ENCODE assay signal across 8 mouse cellular contexts in genomic region chr2:30237881-30238280, GRCm38 (mm10). TPM values are rescaled to one million over a fixed set of nuclear protein-coding genes. Genes with fewer than 3 reads are reported as not detected.
DNase-seq lines count a peak whose midpoint lies in the region; ATAC-seq and TF ChIP-seq lines count a peak whose summit lies in the region.

No protein-coding gene starts in this region.

- under 1% methylated on average over 38 of the region's 42 CpGs for WGBS in heart, embryonic 11.5 days (ENCODE audit: insufficient replicate concordance)
- WGBS in embryonic facial prominence, embryonic 11.5 days: under 1% methylated on average over 32 of the region's 42 CpGs
- under 1% methylated on average over 42 of the region's 42 CpGs for WGBS in heart, embryonic 15.5 days
- 0% methylated on average over 39 of the region's 42 CpGs for WGBS in liver, postnatal 0 days (ENCODE audit: insufficient replicate concordance)
- WGBS in neural tube, embryonic 15.5 days: under 1% methylated on average over 39 of the region's 42 CpGs

- peak overlapping the region; percentile 92 for H3K27ac ChIP-seq in heart, embryonic 11.5 days (ENCODE audit: low read depth, low read length)
- H3K27ac ChIP-seq in embryonic facial prominence, embryonic 11.5 days (replicated peaks; ENCODE audit: low read depth, low read length): peak overlapping the region; percentile 79
- H3K27ac ChIP-seq in heart, embryonic 15.5 days: peak overlapping the region; percentile 96
- H3K27ac ChIP-seq in liver, postnatal 0 days (ENCODE audit: low read depth): peak overlapping the region; percentile 87
- peak overlapping the region; percentile 94 for H3K27ac ChIP-seq in neural tube, embryonic 15.5 days (replicated peaks)

- H3K36me3 ChIP-seq in heart, embryonic 11.5 days (ENCODE audit: control insufficient read depth, insufficient read depth, low read length): peaks cover 12% of the 10 kb centered on the region
- no peaks in the 10 kb centered on the region for H3K36me3 ChIP-seq in embryonic facial prominence, embryonic 11.5 days (replicated peaks; ENCODE audit: control insufficient read depth, insufficient read depth, low read depth, low read length)
- H3K36me3 ChIP-seq in heart, embryonic 15.5 days: peaks cover 11% of the 10 kb centered on the region; the same call in 1 of the 2 replicates
- peaks cover 21% of the 10 kb centered on the region for H3K36me3 ChIP-seq in liver, postnatal 0 days (replicated peaks; ENCODE audit: insufficient read depth, low read length)
- peaks cover 30% of the 10 kb centered on the region for H3K36me3 ChIP-seq in neural tube, embryonic 15.5 days

- H3K4me1 ChIP-seq in heart, embryonic 11.5 days (ENCODE audit: control insufficient read depth, insufficient read depth, low read length): peaks cover 38% of the 10 kb centered on the region
- H3K4me1 ChIP-seq in embryonic facial prominence, embryonic 11.5 days (ENCODE audit: control insufficient read depth, insufficient read depth, low read length): peaks cover 3% of the 10 kb centered on the region; the same call in 1 of the 2 replicates
- H3K4me1 ChIP-seq in heart, embryonic 15.5 days (replicated peaks): peaks cover 52% of the 10 kb centered on the region
- H3K4me1 ChIP-seq in liver, postnatal 0 days (ENCODE audit: insufficient read depth): peaks cover 48% of the 10 kb centered on the region
- peaks cover 41% of the 10 kb centered on the region for H3K4me1 ChIP-seq in neural tube, embryonic 15.5 days

- peak overlapping the region; percentile 95 for H3K4me3 ChIP-seq in heart, embryonic 11.5 days (ENCODE audit: low read depth, low read length)
- H3K4me3 ChIP-seq in embryonic facial prominence, embryonic 11.5 days (ENCODE audit: low read depth, low read length): peak overlapping the region; percentile 85
- peak overlapping the region; percentile 89 for H3K4me3 ChIP-seq in heart, embryonic 15.5 days
- H3K4me3 ChIP-seq in liver, postnatal 0 days (ENCODE audit: low read depth, low read length): peak overlapping the region; percentile 94
- peak overlapping the region; percentile 84 for H3K4me3 ChIP-seq in neural tube, embryonic 15.5 days (replicated peaks)

- ATAC-seq in heart, embryonic 11.5 days (replicated peaks; ENCODE audit: insufficient number of reproducible peaks, low FRiP score, low TSS enrichment): peak; percentile 84
- ATAC-seq in embryonic facial prominence, embryonic 11.5 days (replicated peaks; ENCODE audit: insufficient number of reproducible peaks, low FRiP score, low TSS enrichment, low read depth): peak; percentile 87
- peak; percentile 78 for ATAC-seq in heart, embryonic 15.5 days (replicated peaks; ENCODE audit: insufficient number of reproducible peaks, insufficient read depth, low FRiP score, low read depth)
- ATAC-seq in liver, postnatal 0 days: peak; percentile 63
- peak; percentile 87 for ATAC-seq in neural tube, embryonic 15.5 days (ENCODE audit: low FRiP score)

- no peaks in the 10 kb centered on the region for H3K9me3 ChIP-seq in heart, embryonic 11.5 days (replicated peaks; ENCODE audit: control insufficient read depth, low read length)
- no peaks in the 10 kb centered on the region for H3K9me3 ChIP-seq in embryonic facial prominence, embryonic 11.5 days (replicated peaks; ENCODE audit: control insufficient read depth, low read length)
- no peaks in the 10 kb centered on the region for H3K9me3 ChIP-seq in heart, embryonic 15.5 days (replicated peaks)
- no peaks in the 10 kb centered on the region for H3K9me3 ChIP-seq in liver, postnatal 0 days (ENCODE audit: low read length)
- H3K9me3 ChIP-seq in neural tube, embryonic 15.5 days (replicated peaks): no peaks in the 10 kb centered on the region

- TF ChIP-seq EP300 in liver, postnatal 0 days (IDR thresholded peaks at IDR 0.05; ENCODE audit: low read depth): no peak

- no peak for DNase-seq in heart, adult 11 months
- peak; percentile 61 for DNase-seq in embryonic facial prominence, embryonic 11.5 days (ENCODE audit: low spot score)
- peak; percentile 89 for DNase-seq in kidney, postnatal 14 days
- no peak for DNase-seq in liver, postnatal 0 days
- peak; percentile 73 for DNase-seq in urinary bladder, adult 2 months (ENCODE audit: low spot score)

- no peak for TF ChIP-seq CTCF in liver, postnatal 0 days (IDR thresholded peaks at IDR 0.05; ENCODE audit: low read depth)

- H3K27me3 ChIP-seq in heart, embryonic 11.5 days (ENCODE audit: control insufficient read depth, insufficient read depth, low read length): no peaks in the 10 kb centered on the region
- H3K27me3 ChIP-seq in embryonic facial prominence, embryonic 11.5 days (ENCODE audit: control insufficient read depth, insufficient read depth, low read length): no peaks in the 10 kb centered on the region
- no peaks in the 10 kb centered on the region for H3K27me3 ChIP-seq in heart, embryonic 15.5 days
- no peaks in the 10 kb centered on the region for H3K27me3 ChIP-seq in liver, postnatal 0 days (ENCODE audit: insufficient read depth, low read length)
- no peaks in the 10 kb centered on the region for H3K27me3 ChIP-seq in neural tube, embryonic 15.5 days (replicated peaks)

- peak overlapping the region; percentile 94 for H3K9ac ChIP-seq in heart, embryonic 11.5 days (ENCODE audit: low read depth, low read length)
- peak overlapping the region; percentile 86 for H3K9ac ChIP-seq in embryonic facial prominence, embryonic 11.5 days (replicated peaks; ENCODE audit: low read length)
- H3K9ac ChIP-seq in heart, embryonic 15.5 days: peak overlapping the region; percentile 92
- H3K9ac ChIP-seq in liver, postnatal 0 days (replicated peaks): peak overlapping the region; percentile 97
- peak overlapping the region; percentile 92 for H3K9ac ChIP-seq in neural tube, embryonic 15.5 days (replicated peaks)

- peak overlapping the region; percentile 97 for H3K4me2 ChIP-seq in heart, embryonic 11.5 days
- H3K4me2 ChIP-seq in embryonic facial prominence, embryonic 11.5 days (ENCODE audit: low read depth, low read length): peak overlapping the region; percentile 62
- peak overlapping the region; percentile 83 for H3K4me2 ChIP-seq in heart, embryonic 15.5 days
- peak overlapping the region; percentile 88 for H3K4me2 ChIP-seq in liver, postnatal 0 days (ENCODE audit: low read depth, low read length)
- H3K4me2 ChIP-seq in neural tube, embryonic 15.5 days: peak overlapping the region; percentile 78

RNA-seq across cellular contexts. Expression of gene Lrrc8a, which starts 0.4 kb away (rescaled TPM):
- polyA plus RNA-seq in heart, embryonic 11.5 days (2014; fragmentation: Nextera tagmentation; extraction: Ambion mirVana): 38.1 and 46.9 TPM in 2 replicates
- polyA plus RNA-seq in embryonic facial prominence, embryonic 11.5 days (2014; fragmentation: Nextera tagmentation; extraction: Ambion mirVana): 50.3 and 50.5 TPM in 2 replicates
- polyA plus RNA-seq in heart, embryonic 15.5 days (2015; fragmentation: Nextera tagmentation; extraction: Ambion mirVana): 37.7 and 40.0 TPM in 2 replicates
- polyA plus RNA-seq in liver, postnatal 0 days (2015; fragmentation: Nextera tagmentation; extraction: Ambion mirVana): 18.6 and 20.3 TPM in 2 replicates
- polyA plus RNA-seq in neural tube, embryonic 15.5 days (2015; fragmentation: Nextera tagmentation; extraction: Ambion mirVana): 47.5 and 49.1 TPM in 2 replicates
- polyA plus RNA-seq in urinary bladder, adult 2 months (2012; rRNA removed): 24.3 and 30.2 TPM in 2 replicates

RNA-seq across cellular contexts. Expression of gene Gm28035, which starts 2.5 kb away (rescaled TPM):
- polyA plus RNA-seq in heart, embryonic 11.5 days (2014; fragmentation: Nextera tagmentation; extraction: Ambion mirVana): 0.49 TPM in 1 of 2 replicates, not detected in the other
- polyA plus RNA-seq in embryonic facial prominence, embryonic 11.5 days (2014; fragmentation: Nextera tagmentation; extraction: Ambion mirVana): 0.13 TPM in 1 of 2 replicates, not detected in the other
- 0.33 and 0.38 TPM in 2 replicates for polyA plus RNA-seq in heart, embryonic 15.5 days (2015; fragmentation: Nextera tagmentation; extraction: Ambion mirVana)
- 0.14 and 0.18 TPM in 2 replicates for polyA plus RNA-seq in liver, postnatal 0 days (2015; fragmentation: Nextera tagmentation; extraction: Ambion mirVana)
- 0.12 and 0.32 TPM in 2 replicates for polyA plus RNA-seq in neural tube, embryonic 15.5 days (2015; fragmentation: Nextera tagmentation; extraction: Ambion mirVana)
- polyA plus RNA-seq in urinary bladder, adult 2 months (2012; rRNA removed): 4.1 and 5.4 TPM in 2 replicates

RNA-seq across cellular contexts. Expression of gene Phyhd1, which starts 28.1 kb away (rescaled TPM):
- polyA plus RNA-seq in heart, embryonic 11.5 days (2014; fragmentation: Nextera tagmentation; extraction: Ambion mirVana): 4.7 and 7.4 TPM in 2 replicates
- 2.3 and 4.5 TPM in 2 replicates for polyA plus RNA-seq in embryonic facial prominence, embryonic 11.5 days (2014; fragmentation: Nextera tagmentation; extraction: Ambion mirVana)
- polyA plus RNA-seq in heart, embryonic 15.5 days (2015; fragmentation: Nextera tagmentation; extraction: Ambion mirVana): 8.4 and 10.1 TPM in 2 replicates
- polyA plus RNA-seq in liver, postnatal 0 days (2015; fragmentation: Nextera tagmentation; extraction: Ambion mirVana): 19.3 and 23.2 TPM in 2 replicates
- 4.8 and 5.2 TPM in 2 replicates for polyA plus RNA-seq in neural tube, embryonic 15.5 days (2015; fragmentation: Nextera tagmentation; extraction: Ambion mirVana)
- 36.2 and 55.9 TPM in 2 replicates for polyA plus RNA-seq in urinary bladder, adult 2 months (2012; rRNA removed)

RNA-seq across cellular contexts. Expression of gene Kyat1, which starts 32.2 kb away (rescaled TPM):
- polyA plus RNA-seq in heart, embryonic 11.5 days (2014; fragmentation: Nextera tagmentation; extraction: Ambion mirVana): 13.6 and 15.5 TPM in 2 replicates
- polyA plus RNA-seq in embryonic facial prominence, embryonic 11.5 days (2014; fragmentation: Nextera tagmentation; extraction: Ambion mirVana): 6.7 and 8.1 TPM in 2 replicates
- 21.1 and 22.1 TPM in 2 replicates for polyA plus RNA-seq in heart, embryonic 15.5 days (2015; fragmentation: Nextera tagmentation; extraction: Ambion mirVana)
- 32.2 and 32.3 TPM in 2 replicates for polyA plus RNA-seq in liver, postnatal 0 days (2015; fragmentation: Nextera tagmentation; extraction: Ambion mirVana)
- polyA plus RNA-seq in neural tube, embryonic 15.5 days (2015; fragmentation: Nextera tagmentation; extraction: Ambion mirVana): 16.0 and 16.2 TPM in 2 replicates
- polyA plus RNA-seq in urinary bladder, adult 2 months (2012; rRNA removed): 75.5 and 103 TPM in 2 replicates

RNA-seq across cellular contexts. Expression of gene Gm28038, which starts 43.0 kb away (rescaled TPM):
- polyA plus RNA-seq in heart, embryonic 11.5 days (2014; fragmentation: Nextera tagmentation; extraction: Ambion mirVana): not detected in 2 replicates
- polyA plus RNA-seq in embryonic facial prominence, embryonic 11.5 days (2014; fragmentation: Nextera tagmentation; extraction: Ambion mirVana): not detected in 2 replicates
- not detected in 2 replicates for polyA plus RNA-seq in heart, embryonic 15.5 days (2015; fragmentation: Nextera tagmentation; extraction: Ambion mirVana)
- polyA plus RNA-seq in liver, postnatal 0 days (2015; fragmentation: Nextera tagmentation; extraction: Ambion mirVana): not detected in 2 replicates
- polyA plus RNA-seq in neural tube, embryonic 15.5 days (2015; fragmentation: Nextera tagmentation; extraction: Ambion mirVana): not detected in 2 replicates
- polyA plus RNA-seq in urinary bladder, adult 2 months (2012; rRNA removed): not detected in 2 replicates

Comparison
In these comparisons a context has a peak if more than half of its experiments do, and no peak if none do; other contexts are left out.
1. DNase-seq: peak in embryonic facial prominence, embryonic 11.5 days (single experiment), kidney, postnatal 14 days (single experiment) and urinary bladder, adult 2 months (single experiment); none in heart, adult 11 months (single experiment) and liver, postnatal 0 days (single experiment).
2. Peak in every context shown above with its lines, with median percentiles within 50 percentile points of each other: ATAC-seq, H3K27ac ChIP-seq, H3K4me2 ChIP-seq, H3K4me3 ChIP-seq and H3K9ac ChIP-seq.